Mouse (Mus musculus) frontal cortex, adult (tissue): Measurements from ENCODE around the gene Ctbp2.

Experiments
- ATAC-seq: cut with Nextera tagmentation; 2 replicates; pipeline ENCODE4 v1.9.2; 2017; ENCODE audit warnings: mild to moderate bottlenecking, moderate library complexity, mixed read lengths; ENCODE audit not compliant: low TSS enrichment

Gene Ctbp2

GRCm38 (mm10) chr7:133088411-133088810, 35.7 kb downstream of the Ctbp2 start:
- no peak for ATAC-seq

- no peak for ATAC-seq
Observed at GRCm38 (mm10) chr7:133085408-133085807, 38.7 kb downstream of the Ctbp2 start.

- ATAC-seq, result no peak
Observed at GRCm38 (mm10) chr7:133083936-133084614, 40.1 kb downstream of the Ctbp2 start.

GRCm38 (mm10) chr7:133078929-133079328, 45.2 kb downstream of the Ctbp2 start:
- no peak for ATAC-seq

GRCm38 (mm10) chr7:133074462-133075133, 49.6 kb downstream of the Ctbp2 start:
- no peak for ATAC-seq

GRCm38 (mm10) chr7:133073147-133073651, 51.0 kb downstream of the Ctbp2 start:
- no peak for ATAC-seq

GRCm38 (mm10) chr7:133072535-133072934, 51.6 kb downstream of the Ctbp2 start:
- no peak for ATAC-seq

GRCm38 (mm10) chr7:133067321-133067841, 56.8 kb downstream of the Ctbp2 start:
- 0 out of 2 replicates have a peak, but pooled peaks have one; percentile 16 for ATAC-seq

GRCm38 (mm10) chr7:133066776-133067175, 57.4 kb downstream of the Ctbp2 start:
- peak; percentile 91 for ATAC-seq

- no peak for ATAC-seq
Observed at GRCm38 (mm10) chr7:133062055-133062454, 62.1 kb downstream of the Ctbp2 start.

GRCm38 (mm10) chr7:133060170-133060569, 64.0 kb downstream of the Ctbp2 start:
- no peak for ATAC-seq

GRCm38 (mm10) chr7:133059517-133060104, 64.5 kb downstream of the Ctbp2 start:
- peak; percentile 64 for ATAC-seq

GRCm38 (mm10) chr7:133059150-133059509, 65.0 kb downstream of the Ctbp2 start:
- ATAC-seq, result no peak

- no peak for ATAC-seq
Observed at GRCm38 (mm10) chr7:133058496-133059149, 65.5 kb downstream of the Ctbp2 start.

GRCm38 (mm10) chr7:133056924-133057323, 67.2 kb downstream of the Ctbp2 start:
- no peak for ATAC-seq

GRCm38 (mm10) chr7:133054486-133054885, 69.7 kb downstream of the Ctbp2 start:
- ATAC-seq, result no peak

GRCm38 (mm10) chr7:133053757-133054156, 70.4 kb downstream of the Ctbp2 start:
- ATAC-seq, result no peak

GRCm38 (mm10) chr7:133052819-133053218, 71.3 kb downstream of the Ctbp2 start:
- no peak for ATAC-seq

GRCm38 (mm10) chr7:133050681-133051080, 73.5 kb downstream of the Ctbp2 start:
- no peak for ATAC-seq

GRCm38 (mm10) chr7:133048085-133048630, 76.0 kb downstream of the Ctbp2 start:
- ATAC-seq, result no peak

- ATAC-seq, result no peak
Observed at GRCm38 (mm10) chr7:133047287-133047686, 76.9 kb downstream of the Ctbp2 start.

- no peak for ATAC-seq
Observed at GRCm38 (mm10) chr7:133044721-133045120, 79.4 kb downstream of the Ctbp2 start.
